Mouse (Mus musculus) layer of hippocampus, adult 9-10 months (tissue): Measurements from ENCODE around the gene Zscan4-ps2.
"Not testable (repeated sequence)": the region's sequence is repeated elsewhere in the genome, so short reads cannot be mapped to it uniquely, and the experiment has no call there.

Experiments
- DNase-seq: peaks from one replicate; pipeline ENCODE4 v3.0.0; 2022; ENCODE audit warnings: low spot score

The Zscan4-ps2 gene

GRCm38 (mm10) chr7:11514010-11514409, at the start of gene Zscan4-ps2:
Gene Zscan4-ps2 (plus strand): TSS chr7:11514310.
- not testable (repeated sequence) for DNase-seq
